Mouse (Mus musculus): Measurements from ENCODE around the gene D6Ertd527e. TPM values are rescaled to one million over a fixed set of nuclear protein-coding genes. Genes with fewer than 3 reads are reported as not detected.
A peak's percentile ranks its signal among the peaks of the same experiment; 100 is the strongest.

Gene D6Ertd527e
- total and polyA plus RNA-seq, 2 experiments from 2014 or later = 0.10 to 0.42 TPM

DNA sequence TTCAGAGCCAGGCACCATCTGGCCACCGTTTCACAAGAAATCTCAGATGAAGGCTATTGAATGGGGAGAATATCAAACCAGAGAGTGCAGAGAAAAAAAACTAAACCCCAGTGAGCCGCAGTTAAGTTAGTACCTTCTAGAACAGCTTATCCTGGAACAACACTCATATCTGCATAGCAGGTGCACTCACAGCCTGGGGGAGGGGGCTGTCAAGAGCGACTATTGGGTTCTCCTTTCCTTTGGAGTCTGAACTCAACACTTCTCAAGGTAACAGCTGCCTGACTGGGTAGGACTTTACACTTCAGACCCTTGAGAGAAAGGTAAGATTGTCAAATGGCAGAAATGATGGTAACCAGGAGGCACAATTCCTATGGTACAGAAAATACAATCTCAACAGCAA, 43.4 kb downstream of the D6Ertd527e start:
- no peak overlapping the region for H3K27ac ChIP-seq
- H3K27me3 ChIP-seq (ENCODE audit: insufficient read depth, low read length) = no peaks in the 10 kb centered on the region
- H3K4me2 ChIP-seq (ENCODE audit: low read depth, low read length) = no peak overlapping the region
- H3K36me3 ChIP-seq (ENCODE audit: insufficient read depth, low read length) = no peaks in the 10 kb centered on the region
- TF ChIP-seq CTCF (IDR thresholded peaks at IDR 0.05; ENCODE audit: low read depth) = no peak
- H3K4me3 ChIP-seq (ENCODE audit: low read length) = no peak overlapping the region
- no peaks in the 10 kb centered on the region for H3K9me3 ChIP-seq (ENCODE audit: low read length)
- no peaks in the 10 kb centered on the region for H3K4me1 ChIP-seq (ENCODE audit: insufficient read depth, low read length)
- no peak for ATAC-seq
- no peak overlapping the region for H3K9ac ChIP-seq (replicated peaks; ENCODE audit: low read length)
- no peak for DNase-seq (ENCODE audit: low spot score)
- WGBS = 79% methylated on average over 3 of the region's 3 CpGs

DNA sequence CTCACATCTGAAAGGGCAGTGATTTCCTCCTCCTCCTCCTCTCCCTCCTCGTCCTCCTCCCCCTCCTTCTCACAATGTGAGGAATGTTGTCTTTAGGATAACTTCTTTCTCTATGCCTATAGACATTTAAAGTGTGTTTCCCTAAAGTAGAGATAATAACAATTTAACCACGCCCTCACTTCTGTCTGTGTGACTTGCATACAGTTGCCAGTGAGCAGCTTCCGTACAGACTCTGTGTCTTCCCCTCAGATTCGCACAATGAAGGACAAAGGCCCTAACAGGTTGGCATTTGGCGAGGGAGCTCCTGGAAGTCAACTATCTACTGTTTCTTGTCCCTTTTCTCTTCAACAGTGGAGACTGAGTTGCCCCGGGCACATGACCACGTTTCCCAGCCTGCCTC, 45.9 kb downstream of the D6Ertd527e start:
- 76% methylated on average over 7 of the region's 7 CpGs for WGBS
- H3K4me2 ChIP-seq (ENCODE audit: low read depth, low read length) = no peak overlapping the region
- no peak for TF ChIP-seq CTCF (IDR thresholded peaks at IDR 0.05; ENCODE audit: low read depth)
- no peak for DNase-seq (ENCODE audit: low spot score)
- no peak for ATAC-seq
- no peak overlapping the region for H3K27ac ChIP-seq
- H3K9ac ChIP-seq (replicated peaks; ENCODE audit: low read length) = no peak overlapping the region
- H3K9me3 ChIP-seq (ENCODE audit: low read length) = no peaks in the 10 kb centered on the region
- no peaks in the 10 kb centered on the region for H3K27me3 ChIP-seq (ENCODE audit: insufficient read depth, low read length)
- H3K4me1 ChIP-seq (ENCODE audit: insufficient read depth, low read length) = no peaks in the 10 kb centered on the region
- H3K36me3 ChIP-seq (ENCODE audit: insufficient read depth, low read length) = no peaks in the 10 kb centered on the region
- H3K4me3 ChIP-seq (ENCODE audit: low read length) = no peak overlapping the region

DNA sequence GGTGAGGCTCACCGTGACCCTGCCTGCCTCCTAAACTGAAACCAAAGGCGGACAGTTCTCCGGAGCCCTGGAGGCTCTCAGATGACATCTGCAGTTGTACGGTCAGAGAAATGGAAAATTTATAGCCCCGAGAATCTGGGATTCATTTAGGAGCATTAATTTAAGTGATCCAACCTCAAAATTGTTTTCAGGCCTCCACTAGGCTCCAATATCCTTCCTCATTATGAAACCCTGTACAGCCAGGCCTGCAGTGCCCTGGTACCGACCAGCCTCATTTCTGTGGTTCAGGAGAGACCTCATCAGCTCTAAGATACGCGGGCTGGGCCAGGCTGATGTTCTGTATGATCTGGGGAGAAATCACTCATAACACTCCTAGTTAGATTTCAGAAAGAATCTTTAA, 46.9 kb downstream of the D6Ertd527e start:
- H3K4me2 ChIP-seq (ENCODE audit: low read depth, low read length) = no peak overlapping the region
- 91% methylated on average over 8 of the region's 8 CpGs for WGBS
- no peaks in the 10 kb centered on the region for H3K27me3 ChIP-seq (ENCODE audit: insufficient read depth, low read length)
- H3K36me3 ChIP-seq (ENCODE audit: insufficient read depth, low read length) = no peaks in the 10 kb centered on the region
- H3K9ac ChIP-seq (replicated peaks; ENCODE audit: low read length) = no peak overlapping the region
- H3K9me3 ChIP-seq (ENCODE audit: low read length) = no peaks in the 10 kb centered on the region
- H3K4me3 ChIP-seq (ENCODE audit: low read length) = no peak overlapping the region
- no peaks in the 10 kb centered on the region for H3K4me1 ChIP-seq (ENCODE audit: insufficient read depth, low read length)
- TF ChIP-seq CTCF (IDR thresholded peaks at IDR 0.05; ENCODE audit: low read depth) = no peak
- DNase-seq (ENCODE audit: low spot score) (no peak), ATAC-seq (no peak)
- H3K27ac ChIP-seq = no peak overlapping the region

DNA sequence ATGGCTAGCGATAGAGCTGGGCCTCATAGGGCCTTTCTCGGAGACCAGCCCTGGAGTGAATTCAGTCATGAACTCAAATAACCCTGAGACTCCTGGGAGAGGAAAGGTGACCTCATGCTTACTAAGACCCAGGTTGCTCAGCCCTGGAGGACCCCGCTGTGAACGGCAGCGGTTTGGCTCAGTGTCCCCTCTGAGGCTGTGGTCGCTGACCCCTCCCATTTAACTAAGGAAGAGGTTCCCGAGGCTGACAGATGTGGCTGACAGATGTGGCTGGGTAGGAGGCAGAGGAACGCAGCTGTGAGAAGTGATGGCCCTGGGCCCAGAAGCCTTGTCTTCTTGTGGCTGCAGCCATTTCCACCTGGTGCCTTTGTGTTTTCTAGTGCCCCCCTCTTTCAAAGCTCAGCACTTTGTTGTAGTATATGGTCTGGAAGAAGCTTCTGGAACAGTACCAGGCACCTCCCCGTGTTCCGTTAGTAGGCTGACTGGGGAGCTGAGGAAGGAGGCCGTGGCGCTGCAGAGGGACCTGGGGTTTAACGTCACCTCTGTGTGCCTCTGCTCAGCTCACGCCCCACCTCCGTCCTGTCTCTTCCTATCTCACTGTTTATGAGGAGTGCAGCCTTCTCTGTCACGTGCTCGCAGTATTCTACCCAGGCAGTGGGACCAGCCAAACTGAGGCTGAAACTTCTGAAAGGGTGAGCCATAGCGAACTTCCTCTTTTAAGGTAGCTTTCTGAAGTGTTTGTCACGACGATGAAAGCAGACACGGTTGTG, 48.1 kb downstream of the D6Ertd527e start:
- Histone ChIP-seq H3K27ac (no peak overlapping the region), H3K4me2 (ENCODE audit: low read depth, low read length) (no peak overlapping the region), H3K27me3 (ENCODE audit: insufficient read depth, low read length) (no peaks in the 10 kb centered on the region), H3K9ac (replicated peaks; ENCODE audit: low read length) (no peak overlapping the region), H3K9me3 (ENCODE audit: low read length) (no peaks in the 10 kb centered on the region), H3K4me1 (ENCODE audit: insufficient read depth, low read length) (no peaks in the 10 kb centered on the region), H3K36me3 (ENCODE audit: insufficient read depth, low read length) (no peaks in the 10 kb centered on the region), H3K4me3 (ENCODE audit: low read length) (no peak overlapping the region)
- no peak for TF ChIP-seq CTCF (IDR thresholded peaks at IDR 0.05; ENCODE audit: low read depth)
- ATAC-seq (no peak), DNase-seq (ENCODE audit: low spot score) (no peak)
- WGBS = 79% methylated on average over 21 of the region's 21 CpGs

DNA sequence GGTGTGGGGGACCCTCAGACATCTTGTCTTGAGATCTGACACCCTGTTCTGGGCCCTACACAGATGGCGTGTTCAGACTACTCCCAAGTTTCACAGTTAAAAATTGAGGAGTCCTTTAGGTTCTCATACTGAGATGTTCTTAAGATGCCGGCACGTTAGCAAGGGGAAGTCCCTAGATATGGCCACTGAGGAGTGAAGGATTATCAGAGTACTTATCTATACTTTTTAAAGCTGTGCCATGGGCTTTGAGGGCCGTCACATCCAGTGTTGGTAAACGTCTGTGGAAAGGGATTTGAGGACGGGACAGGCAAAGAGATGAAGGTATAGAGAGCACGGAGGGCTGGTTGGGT, 48.7 kb downstream of the D6Ertd527e start:
- Histone ChIP-seq H3K9ac (replicated peaks; ENCODE audit: low read length) (no peak overlapping the region), H3K9me3 (ENCODE audit: low read length) (no peaks in the 10 kb centered on the region), H3K27me3 (ENCODE audit: insufficient read depth, low read length) (no peaks in the 10 kb centered on the region), H3K4me1 (ENCODE audit: insufficient read depth, low read length) (no peaks in the 10 kb centered on the region), H3K27ac (no peak overlapping the region), H3K36me3 (ENCODE audit: insufficient read depth, low read length) (no peaks in the 10 kb centered on the region), H3K4me3 (ENCODE audit: low read length) (no peak overlapping the region), H3K4me2 (ENCODE audit: low read depth, low read length) (no peak overlapping the region)
- no peak for DNase-seq (ENCODE audit: low spot score)
- no peak for ATAC-seq
- 84% methylated on average over 7 of the region's 7 CpGs for WGBS
- TF ChIP-seq CTCF (IDR thresholded peaks at IDR 0.05; ENCODE audit: low read depth) = no peak

GRCm38 (mm10) chr6:87153836-87154235, 49.3 kb downstream of the D6Ertd527e start:
- Histone ChIP-seq H3K4me3 (ENCODE audit: low read length) (no peak overlapping the region), H3K4me2 (ENCODE audit: low read depth, low read length) (no peak overlapping the region), H3K27ac (no peak overlapping the region), H3K9ac (replicated peaks; ENCODE audit: low read length) (no peak overlapping the region), H3K9me3 (ENCODE audit: low read length) (no peaks in the 10 kb centered on the region), H3K36me3 (ENCODE audit: insufficient read depth, low read length) (no peaks in the 10 kb centered on the region), H3K27me3 (ENCODE audit: insufficient read depth, low read length) (no peaks in the 10 kb centered on the region), H3K4me1 (ENCODE audit: insufficient read depth, low read length) (no peaks in the 10 kb centered on the region)
- ATAC-seq (no peak), DNase-seq (ENCODE audit: low spot score) (no peak)
- no peak for TF ChIP-seq CTCF (IDR thresholded peaks at IDR 0.05; ENCODE audit: low read depth)
- whole genome bisulfite sequencing = 87% methylated on average over 3 of the region's 3 CpGs

- Histone ChIP-seq H3K4me2 (ENCODE audit: low read depth, low read length) (no peak overlapping the region), H3K9ac (replicated peaks; ENCODE audit: low read length) (no peak overlapping the region), H3K36me3 (ENCODE audit: insufficient read depth, low read length) (no peaks in the 10 kb centered on the region), H3K4me3 (ENCODE audit: low read length) (no peak overlapping the region), H3K4me1 (ENCODE audit: insufficient read depth, low read length) (no peaks in the 10 kb centered on the region), H3K27ac (no peak overlapping the region), H3K27me3 (ENCODE audit: insufficient read depth, low read length) (no peaks in the 10 kb centered on the region), H3K9me3 (ENCODE audit: low read length) (no peaks in the 10 kb centered on the region)
- no peak for TF ChIP-seq CTCF (IDR thresholded peaks at IDR 0.05; ENCODE audit: low read depth)
- no peak for ATAC-seq
- peak; percentile 23 for DNase-seq (ENCODE audit: low spot score)
- WGBS = 59% methylated on average over 7 of the region's 7 CpGs
Observed at GRCm38 (mm10) chr6:87158062-87158623, 53.6 kb downstream of the D6Ertd527e start.
